Mouse (Mus musculus) hindbrain, postnatal 0 days (tissue): Measurements from ENCODE around the gene Kcnh2. TPM values are rescaled to one million over a fixed set of nuclear protein-coding genes. Genes with fewer than 3 reads are reported as not detected.

Source experiments
- ATAC-seq: fragments of 200-750 bp; cut with Nextera tagmentation; 2 replicates; pipeline ENCODE4 v1.8.0; 2017; ENCODE audit warnings: mild to moderate bottlenecking, moderate TSS enrichment, moderate library complexity
- DNase-seq: peaks from one replicate; pipeline ENCODE4 v3.0.0-alpha.2; 2015; ENCODE audit warnings: low spot score
- H3K27ac ChIP-seq: fragments of 300-500 bp; sonication (generic); 2 replicates; pipeline ENCODE4 v1.5.1; 2014; ENCODE audit warnings: mild to moderate bottlenecking
- H3K27me3 ChIP-seq: fragments of 300-500 bp; sonication (generic); 2 replicates; pipeline ENCODE4 v1.6.1; 2014; ENCODE audit warnings: low read length, mixed read lengths; ENCODE audit not compliant: insufficient read depth
- H3K36me3 ChIP-seq: fragments of 300-500 bp; sonication (generic); 2 replicates; pipeline ENCODE4 v1.6.1; 2014; ENCODE audit warnings: low read length, mixed read lengths; ENCODE audit not compliant: insufficient read depth
- H3K4me1 ChIP-seq: fragments of 300-500 bp; sonication (generic); 2 replicates; pipeline ENCODE4 v1.6.1; 2014; ENCODE audit warnings: antibody characterized with exemption, low read length, mixed read lengths; ENCODE audit not compliant: insufficient read depth
- H3K4me2 ChIP-seq: fragments of 300-500 bp; sonication (generic); 2 replicates; pipeline ENCODE4 v1.6.1; 2014; ENCODE audit warnings: low read depth, mild to moderate bottlenecking, low read length, moderate library complexity, mixed read lengths
- H3K4me3 ChIP-seq: fragments of 300-500 bp; sonication (generic); 2 replicates; pipeline ENCODE4 v1.5.1; 2014; ENCODE audit warnings: low read length
- H3K9ac ChIP-seq: fragments of 300-500 bp; sonication (generic); replicated peaks from 2 replicates; pipeline ENCODE4 v1.6.1; 2014; ENCODE audit warnings: mild to moderate bottlenecking, low read length, moderate library complexity, mixed read lengths
- H3K9me3 ChIP-seq: fragments of 300-500 bp; sonication (generic); 2 replicates; pipeline ENCODE4 v1.6.1; 2016; ENCODE audit warnings: low read length, mixed read lengths
- CTCF ChIP-seq: IDR thresholded peaks from 2 replicates; pipeline ENCODE4 v1.5.1; 2016; ENCODE audit warnings: antibody characterized with exemption, control low read depth, low read depth
- WGBS: fragments of 180-500 bp; shearing (Covaris S2); extraction: QIAGEN DNeasy Blood & Tissue Kit; methylation state at CpG from one replicate; pipeline ENCODE4 v1.1.7; 2014; 5-methylcytosine and 5-hydroxymethylcytosine counted together
- polyA plus RNA-seq: library from polyadenylated mRNA; unstranded; fragments of >200 nt; fragmentation: Nextera tagmentation; extraction: Ambion mirVana; gene quantifications from 2 replicates; pipeline ENCODE4 v1.2.1, GENCODE M21; 2015
- total RNA-seq: library from RNA; depleted of rRNA; stranded (reverse); fragments of >200 nt; gene quantifications from 2 replicates; pipeline ENCODE4 v1.2.3, GENCODE M21; 2014; rRNA removed

Gene Kcnh2
- total and polyA plus RNA-seq, 2 experiments from 2014 or later: 11.5 to 70.5 TPM

- no peak for TF ChIP-seq CTCF
- no peak overlapping the region for H3K27ac ChIP-seq
- ATAC-seq: no peak
- H3K4me1 ChIP-seq: peaks cover 8% of the 10 kb centered on the region; the same call in 1 of the 2 replicates
- WGBS: 73% methylated on average over 5 of the region's 5 CpGs
- H3K9me3 ChIP-seq: no peaks in the 10 kb centered on the region
- H3K4me2 ChIP-seq: no peak overlapping the region
- no peaks in the 10 kb centered on the region for H3K36me3 ChIP-seq
- no peaks in the 10 kb centered on the region for H3K27me3 ChIP-seq
- DNase-seq: no peak
- no peak overlapping the region for H3K9ac ChIP-seq
- no peak overlapping the region for H3K4me3 ChIP-seq
Observed at GRCm38 (mm10) chr5:24283181-24283580, 68.2 kb downstream of the Kcnh2 start.

DNA sequence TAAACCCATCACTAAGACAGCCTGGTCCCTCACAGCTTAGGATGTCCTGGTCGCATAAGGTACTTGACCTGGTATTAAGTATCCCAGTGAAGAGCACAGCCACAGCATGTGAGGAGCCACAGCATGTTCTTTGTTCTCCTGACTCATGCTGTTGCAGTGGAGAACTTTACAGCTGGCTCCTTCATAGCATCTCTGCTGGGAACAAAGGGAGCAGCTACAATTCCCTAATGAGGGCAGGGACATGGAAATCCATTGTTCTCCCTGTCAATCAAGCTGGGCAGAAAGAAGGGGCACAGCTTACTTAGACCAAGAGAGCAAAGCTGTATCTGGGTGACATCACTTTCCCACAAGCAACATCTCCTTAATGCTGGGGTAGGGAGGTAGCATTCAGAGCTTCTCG lies 70.9 kb downstream of the Kcnh2 start:
- Histone ChIP-seq H3K4me2 (no peak overlapping the region), H3K36me3 (no peaks in the 10 kb centered on the region), H3K4me1 (peaks cover 8% of the 10 kb centered on the region; the same call in 1 of the 2 replicates), H3K4me3 (no peak overlapping the region), H3K9me3 (no peaks in the 10 kb centered on the region), H3K27me3 (no peaks in the 10 kb centered on the region), H3K27ac (no peak overlapping the region), H3K9ac (no peak overlapping the region)
- ATAC-seq (no peak), DNase-seq (no peak)
- 29% methylated on average over 2 of the region's 2 CpGs for whole genome bisulfite sequencing
- TF ChIP-seq CTCF: no peak

DNA sequence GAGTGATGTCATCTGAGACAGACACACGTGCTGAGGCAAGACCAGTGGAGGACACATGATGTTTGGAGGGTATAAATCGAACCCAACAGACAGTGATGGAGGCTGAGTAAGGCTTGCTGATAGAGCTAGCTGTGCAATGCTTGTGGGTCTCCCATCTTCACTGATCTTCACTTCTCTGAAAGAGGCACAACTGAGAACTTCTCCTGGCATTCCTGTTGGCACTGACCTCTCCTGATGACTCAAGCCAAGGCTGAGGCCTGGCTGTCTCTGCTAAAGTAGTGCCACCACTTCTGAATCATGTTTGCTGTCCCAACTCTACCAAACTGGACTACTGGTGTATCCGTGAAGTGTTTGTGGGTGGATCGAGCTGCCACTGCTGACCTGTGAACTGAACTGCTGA lies 71.9 kb downstream of the Kcnh2 start:
- ATAC-seq (no peak), DNase-seq (no peak)
- no peaks in the 10 kb centered on the region for H3K27me3 ChIP-seq
- TF ChIP-seq CTCF: no peak
- 88% methylated on average over 4 of the region's 4 CpGs for WGBS
- no peak overlapping the region for H3K4me3 ChIP-seq
- H3K4me1 ChIP-seq: peaks cover 8% of the 10 kb centered on the region; the same call in 1 of the 2 replicates
- H3K27ac ChIP-seq: no peak overlapping the region
- no peaks in the 10 kb centered on the region for H3K36me3 ChIP-seq
- no peak overlapping the region for H3K4me2 ChIP-seq
- H3K9ac ChIP-seq: no peak overlapping the region
- no peaks in the 10 kb centered on the region for H3K9me3 ChIP-seq

DNA sequence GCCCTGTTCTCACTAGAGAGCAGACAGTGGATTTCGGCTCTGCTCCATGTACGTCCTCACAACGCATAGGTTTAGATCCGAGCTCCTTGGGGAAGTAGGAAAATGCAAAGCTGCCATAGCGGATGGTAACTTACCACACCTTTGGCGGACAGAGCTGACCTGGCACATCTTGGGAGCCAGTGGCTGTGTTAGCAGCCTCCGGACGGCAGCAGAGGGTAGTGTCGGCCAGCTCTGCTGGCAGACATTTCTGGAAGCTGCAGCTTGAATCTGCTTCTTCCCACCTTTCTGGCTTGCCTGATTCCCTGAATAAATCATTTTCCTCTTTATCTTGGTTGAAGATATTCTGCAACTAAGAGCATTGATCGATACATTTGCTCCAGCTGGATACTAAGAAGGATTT lies 73.2 kb downstream of the Kcnh2 start:
- Histone ChIP-seq H3K9ac (no peak overlapping the region), H3K4me1 (no peaks in the 10 kb centered on the region), H3K27me3 (no peaks in the 10 kb centered on the region), H3K27ac (no peak overlapping the region), H3K4me3 (no peak overlapping the region), H3K4me2 (no peak overlapping the region), H3K9me3 (no peaks in the 10 kb centered on the region), H3K36me3 (no peaks in the 10 kb centered on the region)
- no peak for ATAC-seq
- TF ChIP-seq CTCF: no peak
- WGBS: 81% methylated on average over 10 of the region's 10 CpGs
- no peak for DNase-seq

DNA sequence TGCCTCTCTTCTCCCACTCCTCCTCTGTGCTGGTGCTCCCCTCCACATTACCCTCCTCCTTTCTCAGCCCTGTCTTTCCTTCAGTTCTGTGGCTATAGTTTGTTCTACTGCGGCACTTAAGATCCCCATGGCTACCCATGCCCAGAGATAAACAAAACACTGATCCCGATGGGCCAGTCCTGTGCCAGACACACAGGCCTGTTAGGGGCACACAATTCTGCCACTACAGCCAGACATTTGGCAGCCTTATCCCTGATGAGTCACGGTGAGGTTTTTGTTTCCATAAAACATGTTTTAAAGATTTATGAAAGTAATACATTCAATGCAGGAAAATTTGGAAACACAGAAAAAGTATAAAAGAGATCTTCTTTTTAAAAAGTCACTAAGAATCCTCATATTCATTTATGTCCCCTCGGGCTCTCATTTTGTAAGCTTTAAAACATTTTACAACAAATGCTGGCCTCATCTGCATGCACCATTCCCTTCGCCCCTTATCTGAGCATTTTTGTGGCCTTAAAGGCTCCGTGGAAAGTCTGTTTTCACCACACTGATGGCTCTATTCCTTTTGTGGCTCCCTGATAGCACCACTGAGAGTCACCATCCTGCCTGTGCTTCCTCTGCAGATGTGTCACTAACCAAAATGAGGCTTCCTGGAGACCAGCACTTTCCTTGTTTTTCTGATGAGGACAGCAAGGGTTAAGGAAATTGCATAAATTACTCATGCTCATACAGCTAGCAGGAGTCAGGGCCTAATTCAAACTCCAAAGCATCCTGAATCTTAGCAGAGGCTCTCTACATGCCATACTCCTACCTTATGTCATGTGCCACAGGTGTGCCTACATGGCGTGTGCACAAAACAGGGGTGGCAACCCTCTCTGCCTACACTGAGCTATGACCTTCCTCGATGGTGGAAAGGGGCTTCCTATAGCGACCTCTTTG lies 77.5 kb downstream of the Kcnh2 start:
- ATAC-seq: peak; percentile 74
- no peaks in the 10 kb centered on the region for H3K9me3 ChIP-seq
- H3K4me3 ChIP-seq: no peak overlapping the region
- 57% methylated on average over 9 of the region's 9 CpGs for WGBS
- no peaks in the 10 kb centered on the region for H3K36me3 ChIP-seq
- no peak for TF ChIP-seq CTCF
- H3K27me3 ChIP-seq: no peaks in the 10 kb centered on the region
- H3K27ac ChIP-seq: no peak overlapping the region
- no peak overlapping the region for H3K4me2 ChIP-seq
- no peaks in the 10 kb centered on the region for H3K4me1 ChIP-seq
- no peak overlapping the region for H3K9ac ChIP-seq
- DNase-seq: peak; percentile 29

DNA sequence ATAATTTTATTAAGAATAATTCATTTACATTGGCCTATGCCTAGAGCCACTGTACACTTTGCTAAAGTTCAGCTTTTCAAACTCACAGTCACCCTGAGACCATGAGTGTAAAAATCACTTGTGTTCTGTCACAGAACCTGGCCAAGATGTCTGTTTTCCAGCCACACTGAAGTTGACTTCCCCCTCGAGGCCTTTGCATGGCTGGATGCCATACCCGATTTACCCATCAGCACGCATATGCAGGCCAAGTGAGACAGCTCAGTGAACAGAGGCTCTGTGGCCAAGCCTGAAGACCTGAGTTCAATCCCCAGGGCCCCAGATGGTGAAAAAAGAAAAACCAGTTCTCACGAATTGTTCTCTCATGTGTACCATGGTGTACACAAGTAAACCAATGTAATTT lies 80.5 kb downstream of the Kcnh2 start:
- Histone ChIP-seq H3K4me1 (no peaks in the 10 kb centered on the region), H3K27me3 (no peaks in the 10 kb centered on the region), H3K9ac (no peak overlapping the region), H3K4me3 (no peak overlapping the region), H3K36me3 (no peaks in the 10 kb centered on the region), H3K27ac (no peak overlapping the region), H3K4me2 (no peak overlapping the region), H3K9me3 (no peaks in the 10 kb centered on the region)
- DNase-seq (no peak), ATAC-seq (no peak)
- WGBS: 54% methylated on average over 4 of the region's 4 CpGs
- no peak for TF ChIP-seq CTCF

Other genes starting within 250 kb of the Kcnh2 start
- gene Nupl2, start 186.6 kb downstream of the Kcnh2 start, total RNA-seq: 11.8 and 12.9 TPM in 2 replicates
- gene Nupl2, start 186.6 kb downstream of the Kcnh2 start, polyA plus RNA-seq: 8.0 and 11.2 TPM in 2 replicates
- gene Nos3, start 13.2 kb upstream of the Kcnh2 start, total RNA-seq: 8.7 and 13.3 TPM in 2 replicates
- gene Nos3, start 13.2 kb upstream of the Kcnh2 start, polyA plus RNA-seq: 7.2 and 7.4 TPM in 2 replicates
- gene Atg9b, start 40.5 kb upstream of the Kcnh2 start, total RNA-seq: 8.8 and 9.8 TPM in 2 replicates
- 5.1 and 6.1 TPM in 2 replicates for gene Atg9b, start 40.5 kb upstream of the Kcnh2 start, polyA plus RNA-seq
- gene Abcb8, start 42.1 kb upstream of the Kcnh2 start, total RNA-seq: 63.2 and 90.6 TPM in 2 replicates
- gene Abcb8, start 42.1 kb upstream of the Kcnh2 start, polyA plus RNA-seq: 41.9 and 43.5 TPM in 2 replicates
- 0.37 and 1.9 TPM in 2 replicates for gene Asic3, start 61.8 kb upstream of the Kcnh2 start, total RNA-seq
- 0.58 and 1.3 TPM in 2 replicates for gene Asic3, start 61.8 kb upstream of the Kcnh2 start, polyA plus RNA-seq
- gene Cdk5, start 71.9 kb upstream of the Kcnh2 start, total RNA-seq: 81.0 and 87.7 TPM in 2 replicates
- gene Cdk5, start 71.9 kb upstream of the Kcnh2 start, polyA plus RNA-seq: 151 and 158 TPM in 2 replicates
- gene Slc4a2, start 72.2 kb upstream of the Kcnh2 start, total RNA-seq: 41.5 and 44.4 TPM in 2 replicates
- 17.1 and 17.8 TPM in 2 replicates for gene Slc4a2, start 72.2 kb upstream of the Kcnh2 start, polyA plus RNA-seq
- 200 and 203 TPM in 2 replicates for gene Fastk, start 93.7 kb upstream of the Kcnh2 start, total RNA-seq
- gene Fastk, start 93.7 kb upstream of the Kcnh2 start, polyA plus RNA-seq: 99.2 and 101 TPM in 2 replicates
- gene Tmub1, start 96.2 kb upstream of the Kcnh2 start, total RNA-seq: 74.6 and 78.4 TPM in 2 replicates
- 50.0 and 51.2 TPM in 2 replicates for gene Tmub1, start 96.2 kb upstream of the Kcnh2 start, polyA plus RNA-seq
- 277 and 287 TPM in 2 replicates for gene Agap3, start 100.6 kb upstream of the Kcnh2 start, total RNA-seq
- gene Agap3, start 100.6 kb upstream of the Kcnh2 start, polyA plus RNA-seq: 112 and 121 TPM in 2 replicates
- 6.5 and 11.3 TPM in 2 replicates for gene Gbx1, start 175.6 kb upstream of the Kcnh2 start, total RNA-seq
- gene Gbx1, start 175.6 kb upstream of the Kcnh2 start, polyA plus RNA-seq: 4.1 and 4.4 TPM in 2 replicates
- 0.10 TPM in 1 of 2 replicates, not detected in the other for gene Asb10, start 189.4 kb upstream of the Kcnh2 start, total RNA-seq
- 0.16 and 0.21 TPM in 2 replicates for gene Asb10, start 189.4 kb upstream of the Kcnh2 start, polyA plus RNA-seq
- not detected in 2 replicates for gene 4931409K22Rik, start 205.2 kb upstream of the Kcnh2 start, total RNA-seq
- gene 4931409K22Rik, start 205.2 kb upstream of the Kcnh2 start, polyA plus RNA-seq: 0.09 and 0.16 TPM in 2 replicates
- gene Abcf2, start 225.9 kb upstream of the Kcnh2 start, total RNA-seq: 60.6 and 65.6 TPM in 2 replicates
- gene Abcf2, start 225.9 kb upstream of the Kcnh2 start, polyA plus RNA-seq: 65.4 and 66.5 TPM in 2 replicates
- gene Chpf2, start 235.1 kb upstream of the Kcnh2 start, total RNA-seq: 38.3 and 46.2 TPM in 2 replicates
- 25.0 and 26.9 TPM in 2 replicates for gene Chpf2, start 235.1 kb upstream of the Kcnh2 start, polyA plus RNA-seq